Mouse (Mus musculus): ENCODE data around the gene Ddx23. TPM values are rescaled to one million over a fixed set of nuclear protein-coding genes. Genes with fewer than 3 reads are reported as not detected.
A peak's percentile ranks its signal among the peaks of the same experiment; 100 is the strongest.

The Ddx23 gene
- polyA plus RNA-seq, 1 experiment from 2014 or later = 24.7 TPM

- ATAC-seq (ENCODE audit: insufficient number of reproducible peaks, low FRiP score, low TSS enrichment, low read depth) = no peak
- H3K27ac ChIP-seq = no peak overlapping the region
- H3K4me3 ChIP-seq = no peak overlapping the region
- no peak overlapping the region for H3K4me2 ChIP-seq
- H3K27me3 ChIP-seq = no peaks in the 10 kb centered on the region
- WGBS = 95% methylated on average over 3 of the region's 3 CpGs
- peaks cover 42% of the 10 kb centered on the region for H3K4me1 ChIP-seq
- H3K9me3 ChIP-seq = no peaks in the 10 kb centered on the region
- no peak overlapping the region for H3K9ac ChIP-seq
- H3K36me3 ChIP-seq = no peaks in the 10 kb centered on the region
These were observed 50.5 kb downstream of the Ddx23 start for GRCm38 (mm10) chr15:98612229-98612628.

GRCm38 (mm10) chr15:98610131-98610633 is 52.5 kb downstream of the Ddx23 start:
- no peaks in the 10 kb centered on the region for H3K9me3 ChIP-seq
- peak overlapping the region; percentile 82 for H3K9ac ChIP-seq
- peaks cover 4% of the 10 kb centered on the region; the same call in 1 of the 2 replicates for H3K36me3 ChIP-seq
- H3K4me3 ChIP-seq = peak overlapping the region; percentile 81
- no peaks in the 10 kb centered on the region for H3K27me3 ChIP-seq
- H3K27ac ChIP-seq = peak overlapping the region; percentile 89
- ATAC-seq (ENCODE audit: insufficient number of reproducible peaks, low FRiP score, low TSS enrichment, low read depth) = no peak
- H3K4me2 ChIP-seq = peak overlapping the region; percentile 92
- peaks cover 46% of the 10 kb centered on the region for H3K4me1 ChIP-seq
- WGBS = 3% methylated on average over 12 of the region's 12 CpGs

DNA sequence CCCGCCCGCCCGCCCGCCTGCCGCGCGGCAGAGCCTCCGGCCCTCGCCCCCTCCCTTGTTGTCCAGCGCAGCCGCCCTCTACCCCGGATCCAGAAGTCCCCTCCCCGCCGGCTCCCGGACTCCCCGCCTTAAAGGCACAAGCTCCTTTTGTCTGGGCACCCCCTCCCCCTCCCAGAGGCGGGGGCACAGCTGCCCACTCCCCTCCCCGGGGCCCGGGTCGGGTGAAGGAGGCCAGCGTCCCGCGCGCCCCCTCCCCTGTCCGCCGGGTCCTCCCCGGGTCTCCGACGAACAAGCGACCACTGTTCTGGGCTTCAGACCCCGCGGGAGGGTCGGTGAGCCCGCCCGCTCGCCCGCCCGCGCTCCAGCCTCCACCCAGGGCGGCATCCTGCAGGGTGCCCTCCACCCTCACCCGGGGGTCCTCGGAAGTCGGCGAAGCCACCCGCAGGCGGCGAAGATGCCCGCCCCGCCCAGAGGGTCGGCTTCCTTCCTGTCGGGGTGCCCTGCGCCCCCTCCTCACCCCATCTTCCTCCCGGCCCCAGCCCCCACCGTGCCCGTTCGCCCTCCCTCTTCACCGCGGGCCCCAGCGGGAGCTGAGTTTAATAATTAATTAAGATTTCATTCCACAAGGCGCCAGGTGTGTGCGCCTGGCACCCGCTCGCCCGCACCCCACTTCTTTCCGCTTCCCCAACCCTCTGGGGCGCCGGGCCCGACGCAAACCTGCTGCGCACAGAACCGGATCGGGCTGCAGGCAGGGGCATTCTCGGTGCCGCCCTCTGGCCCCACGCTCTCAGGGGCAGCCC is 53.2 kb downstream of the Ddx23 start, which contains the start of gene Adcy6:
Gene Adcy6 (minus strand): TSS at position 746 of the 800 bp plus-strand sequence.
- Histone ChIP-seq H3K36me3 (peaks cover 10% of the 10 kb centered on the region), H3K9me3 (no peaks in the 10 kb centered on the region), H3K9ac (peak within 1 kb of the TSS; percentile 82), H3K27ac (peak within 1 kb of the TSS; percentile 89), H3K4me2 (peak within 1 kb of the TSS; percentile 92), H3K27me3 (no peaks in the 10 kb centered on the region), H3K4me1 (peaks cover 40% of the 10 kb centered on the region), H3K4me3 (peak within 1 kb of the TSS; percentile 81)
- peak; percentile 82 for ATAC-seq (ENCODE audit: insufficient number of reproducible peaks, low FRiP score, low TSS enrichment, low read depth)
- WGBS = 1% methylated on average over 57 of the region's 75 CpGs

GRCm38 (mm10) chr15:98608784-98609250 is 53.9 kb downstream of the Ddx23 start:
- 0% methylated on average over 13 of the region's 26 CpGs for WGBS
- 0 out of 2 replicates have a peak, but pooled peaks have one; percentile 5 for ATAC-seq (ENCODE audit: insufficient number of reproducible peaks, low FRiP score, low TSS enrichment, low read depth)
- H3K4me2 ChIP-seq = peak overlapping the region; percentile 92
- no peaks in the 10 kb centered on the region for H3K27me3 ChIP-seq
- peaks cover 41% of the 10 kb centered on the region for H3K4me1 ChIP-seq
- H3K27ac ChIP-seq = peak overlapping the region; percentile 89
- H3K36me3 ChIP-seq = peaks cover 17% of the 10 kb centered on the region
- peak overlapping the region; percentile 82 for H3K9ac ChIP-seq
- H3K9me3 ChIP-seq = no peaks in the 10 kb centered on the region
- H3K4me3 ChIP-seq = peak overlapping the region; percentile 81

DNA sequence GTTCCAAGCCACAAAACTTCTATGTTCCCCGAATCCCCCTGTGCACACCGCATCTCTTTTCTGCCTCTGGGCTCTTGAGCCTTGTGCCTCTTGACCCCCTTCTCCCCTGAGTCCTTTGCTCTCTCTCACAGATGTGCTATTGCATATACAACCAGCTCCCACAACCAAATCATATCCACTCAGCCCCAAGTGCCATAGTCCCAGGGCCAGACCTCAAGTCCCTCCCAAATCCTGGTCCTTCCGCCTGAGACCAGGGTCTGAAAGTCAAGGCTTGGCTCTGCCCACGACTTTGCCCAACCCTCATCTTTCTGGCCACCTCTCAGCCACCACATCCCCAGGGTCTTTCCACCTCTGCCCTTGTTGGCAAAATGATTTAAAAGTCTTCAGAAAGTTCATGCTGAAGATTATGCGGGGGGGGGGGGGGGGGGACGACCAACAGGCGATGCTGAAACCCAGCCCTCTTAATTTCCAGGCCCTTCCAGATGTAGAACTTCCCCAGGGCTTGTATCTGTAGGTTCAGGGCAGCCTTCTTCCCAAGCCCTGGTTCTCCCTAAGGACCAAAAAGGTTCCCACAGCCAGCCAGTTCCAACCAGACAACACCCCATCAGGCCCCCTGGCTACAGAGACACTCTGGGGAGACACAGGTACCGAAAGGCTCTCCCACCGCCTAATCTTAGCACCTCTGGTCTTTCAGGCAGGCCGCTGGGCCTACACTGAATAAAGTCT is 54.5 kb downstream of the Ddx23 start:
- Histone ChIP-seq H3K9me3 (no peaks in the 10 kb centered on the region), H3K4me2 (peak overlapping the region; percentile 92), H3K9ac (peak overlapping the region; percentile 82), H3K4me1 (peaks cover 47% of the 10 kb centered on the region), H3K27me3 (no peaks in the 10 kb centered on the region), H3K27ac (peak overlapping the region; percentile 89), H3K4me3 (peak overlapping the region; percentile 81), H3K36me3 (peaks cover 23% of the 10 kb centered on the region)
- ATAC-seq (ENCODE audit: insufficient number of reproducible peaks, low FRiP score, low TSS enrichment, low read depth) = no peak
- 11% methylated on average over 10 of the region's 10 CpGs for WGBS

GRCm38 (mm10) chr15:98607557-98607956 is 55.1 kb downstream of the Ddx23 start:
- ATAC-seq (ENCODE audit: insufficient number of reproducible peaks, low FRiP score, low TSS enrichment, low read depth) = no peak
- 20% methylated on average over 4 of the region's 4 CpGs for WGBS
- Histone ChIP-seq H3K4me1 (peaks cover 54% of the 10 kb centered on the region), H3K36me3 (peaks cover 29% of the 10 kb centered on the region), H3K9ac (no peak overlapping the region), H3K27me3 (no peaks in the 10 kb centered on the region), H3K4me3 (peak overlapping the region; percentile 81), H3K9me3 (no peaks in the 10 kb centered on the region), H3K27ac (0 out of 2 replicates have a peak overlapping the region, but pooled peaks have one; percentile 1), H3K4me2 (peak overlapping the region; percentile 92)

- Histone ChIP-seq H3K36me3 (peaks cover 33% of the 10 kb centered on the region), H3K4me1 (peaks cover 62% of the 10 kb centered on the region)
These were observed 56.0 kb downstream of the Ddx23 start for GRCm38 (mm10) chr15:98606739-98607138.

GRCm38 (mm10) chr15:98606051-98606536 is 56.6 kb downstream of the Ddx23 start:
- H3K27ac ChIP-seq = no peak overlapping the region
- H3K4me2 ChIP-seq = no peak overlapping the region
- peaks cover 64% of the 10 kb centered on the region for H3K4me1 ChIP-seq
- WGBS = 89% methylated on average over 12 of the region's 12 CpGs
- H3K36me3 ChIP-seq = peaks cover 36% of the 10 kb centered on the region
- ATAC-seq (ENCODE audit: insufficient number of reproducible peaks, low FRiP score, low TSS enrichment, low read depth) = no peak
- H3K27me3 ChIP-seq = no peaks in the 10 kb centered on the region
- H3K9me3 ChIP-seq = no peaks in the 10 kb centered on the region
- no peak overlapping the region for H3K4me3 ChIP-seq
- no peak overlapping the region for H3K9ac ChIP-seq

More at GRCm38 (mm10) chr15:98606739-98607138, 56.0 kb downstream of the Ddx23 start:
- 70% methylated on average over 9 of the region's 9 CpGs for WGBS
- Histone ChIP-seq H3K27me3 (no peaks in the 10 kb centered on the region), H3K4me3 (no peak overlapping the region), H3K4me2 (no peak overlapping the region), H3K9me3 (no peaks in the 10 kb centered on the region), H3K27ac (no peak overlapping the region), H3K9ac (no peak overlapping the region)
- no peak for ATAC-seq (ENCODE audit: insufficient number of reproducible peaks, low FRiP score, low TSS enrichment, low read depth)

- H3K4me1 ChIP-seq = peaks cover 55% of the 10 kb centered on the region
- WGBS = 91% methylated on average over 24 of the region's 24 CpGs
These were observed 58.6 kb downstream of the Ddx23 start for GRCm38 (mm10) chr15:98604041-98604575.

DNA sequence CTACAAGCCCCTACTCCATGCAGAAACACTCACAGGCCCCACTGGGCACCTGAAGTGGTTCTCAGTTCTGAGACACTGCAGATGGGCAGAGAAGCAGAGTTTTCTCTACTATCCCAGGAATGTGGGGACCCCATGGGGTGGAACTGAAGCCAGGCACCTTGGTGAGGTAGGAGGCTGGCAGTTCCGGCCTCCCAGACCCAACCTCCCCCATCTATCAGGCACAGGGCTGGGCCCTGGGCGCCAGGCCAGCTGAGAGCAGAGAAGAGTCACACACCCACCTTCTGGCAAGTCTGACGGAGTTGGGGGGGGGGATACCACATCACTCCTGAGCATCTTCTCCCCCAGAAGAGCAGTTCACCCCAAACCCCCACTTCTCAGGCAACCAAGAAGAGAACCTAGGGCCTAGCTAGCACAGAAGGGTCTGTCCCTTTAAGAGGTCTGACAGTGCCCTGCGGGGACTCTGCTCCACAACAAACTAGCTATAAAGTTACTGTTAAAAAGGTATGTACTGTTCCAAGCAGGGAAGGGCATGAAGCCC is 59.7 kb downstream of the Ddx23 start:
- peak overlapping the region; percentile 38 for H3K4me2 ChIP-seq
- H3K36me3 ChIP-seq = peaks cover 63% of the 10 kb centered on the region
- H3K4me3 ChIP-seq = peak overlapping the region; percentile 14
- H3K27ac ChIP-seq = peak overlapping the region; percentile 77
- no peaks in the 10 kb centered on the region for H3K27me3 ChIP-seq
- peaks cover 52% of the 10 kb centered on the region for H3K4me1 ChIP-seq
- no peak; the same call in 1 of the 2 replicates for ATAC-seq (ENCODE audit: insufficient number of reproducible peaks, low FRiP score, low TSS enrichment, low read depth)
- H3K9ac ChIP-seq = peak overlapping the region; percentile 26; the same call in 1 of the 2 replicates
- H3K9me3 ChIP-seq = no peaks in the 10 kb centered on the region
- 34% methylated on average over 4 of the region's 4 CpGs for WGBS

More at GRCm38 (mm10) chr15:98604041-98604575, 58.6 kb downstream of the Ddx23 start:
- no peak overlapping the region for H3K4me3 ChIP-seq
- no peak overlapping the region for H3K9ac ChIP-seq
- no peaks in the 10 kb centered on the region for H3K27me3 ChIP-seq
- peaks cover 53% of the 10 kb centered on the region for H3K36me3 ChIP-seq
- no peak overlapping the region; the same call in 1 of the 2 replicates for H3K27ac ChIP-seq
- H3K9me3 ChIP-seq = no peaks in the 10 kb centered on the region
- no peak overlapping the region for H3K4me2 ChIP-seq
- ATAC-seq (ENCODE audit: insufficient number of reproducible peaks, low FRiP score, low TSS enrichment, low read depth) = no peak
